Mouse (Mus musculus) midbrain, embryonic 16.5 days (tissue): ENCODE results near the gene Cdhr5. TPM values are rescaled to one million over a fixed set of nuclear protein-coding genes. Genes with fewer than 3 reads are reported as not detected.

Source experiments
- ATAC-seq: fragments of 200-750 bp; cut with Nextera tagmentation; 2 replicates; pipeline ENCODE4 v1.8.0; 2017; ENCODE audit warnings: moderate TSS enrichment
- H3K27ac ChIP-seq: fragments of 300-500 bp; sonication (generic); 2 replicates; pipeline ENCODE4 v1.5.1; 2014; ENCODE audit warnings: mild to moderate bottlenecking, low read length, mixed read lengths
- H3K27me3 ChIP-seq: fragments of 300-500 bp; sonication (generic); 2 replicates; pipeline ENCODE4 v1.6.1; 2014; ENCODE audit warnings: low read depth, low read length, mixed read lengths; ENCODE audit not compliant: control insufficient read depth, insufficient read depth
- H3K36me3 ChIP-seq: fragments of 300-500 bp; sonication (generic); 2 replicates; pipeline ENCODE4 v1.6.1; 2014; ENCODE audit warnings: mild to moderate bottlenecking, low read length, moderate library complexity, mixed read lengths; ENCODE audit not compliant: control insufficient read depth, insufficient read depth
- H3K4me1 ChIP-seq: fragments of 300-500 bp; sonication (generic); 2 replicates; pipeline ENCODE4 v1.6.1; 2014; ENCODE audit warnings: mild to moderate bottlenecking, low read length, mixed read lengths; ENCODE audit not compliant: control insufficient read depth, insufficient read depth
- H3K4me2 ChIP-seq: fragments of 300-500 bp; sonication (generic); 2 replicates; pipeline ENCODE4 v1.6.1; 2014; ENCODE audit warnings: mild to moderate bottlenecking, low read length, mixed read lengths
- H3K4me3 ChIP-seq: fragments of 300-500 bp; sonication (generic); 2 replicates; pipeline ENCODE4 v1.5.1; 2014; ENCODE audit warnings: low read depth, mild to moderate bottlenecking, low read length, moderate library complexity, mixed read lengths
- H3K9ac ChIP-seq: fragments of 300-500 bp; sonication (generic); 2 replicates; pipeline ENCODE4 v1.6.1; 2014; ENCODE audit warnings: low read depth, low read length, mixed read lengths
- H3K9me3 ChIP-seq: fragments of 300-500 bp; sonication (generic); replicated peaks from 2 replicates; pipeline ENCODE4 v1.6.1; 2014; ENCODE audit warnings: mild to moderate bottlenecking, low read length, mixed read lengths; ENCODE audit not compliant: control insufficient read depth, poor library complexity, severe bottlenecking
- WGBS: fragments of 180-500 bp; shearing (Covaris S2); extraction: QIAGEN DNeasy Blood & Tissue Kit; methylation state at CpG from one replicate; pipeline ENCODE4 v1.1.7; 2014; 5-methylcytosine and 5-hydroxymethylcytosine counted together
- polyA plus RNA-seq: library from polyadenylated mRNA; unstranded; fragments of >200 nt; fragmentation: Nextera tagmentation; extraction: Ambion mirVana; gene quantifications from 2 replicates; pipeline ENCODE4 v1.2.1, GENCODE M21; 2015

The Cdhr5 gene
- not detected in 2 replicates for polyA plus RNA-seq

DNA sequence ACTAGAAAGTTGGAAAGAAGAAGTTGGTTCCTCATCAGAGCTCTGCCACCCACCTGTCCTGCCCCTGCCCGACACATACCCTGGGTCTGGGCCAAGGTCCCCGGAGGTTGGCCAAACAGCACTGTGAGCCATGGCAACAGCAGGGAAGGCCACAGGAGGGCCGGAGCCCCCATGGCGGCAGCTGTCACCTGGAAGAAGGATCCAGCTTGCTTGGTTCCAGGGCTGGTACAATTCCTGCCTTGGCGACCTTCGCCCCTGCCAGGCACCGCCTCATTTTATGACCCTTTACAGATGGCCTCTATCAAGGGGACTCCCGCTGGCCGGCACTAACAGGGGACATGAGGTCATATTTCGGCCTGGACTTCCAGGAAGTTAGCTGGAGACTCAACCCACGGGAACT is at the start of gene Cdhr5:
TSS of gene Cdhr5 (minus strand) at position 241 of the 400 bp plus-strand sequence.
- H3K36me3 ChIP-seq, result no peaks in the 10 kb centered on the region
- no peak for ATAC-seq
- H3K27me3 ChIP-seq, result peaks cover 5% of the 10 kb centered on the region
- H3K9me3 ChIP-seq, result no peaks in the 10 kb centered on the region
- peaks cover 5% of the 10 kb centered on the region for H3K4me1 ChIP-seq
- H3K4me3 ChIP-seq, result no peak within 1 kb of the TSS
- H3K4me2 ChIP-seq, result no peak within 1 kb of the TSS
- no peak within 1 kb of the TSS for H3K27ac ChIP-seq
- H3K9ac ChIP-seq, result no peak within 1 kb of the TSS
- WGBS, result 82% methylated on average over 11 of the region's 11 CpGs

DNA sequence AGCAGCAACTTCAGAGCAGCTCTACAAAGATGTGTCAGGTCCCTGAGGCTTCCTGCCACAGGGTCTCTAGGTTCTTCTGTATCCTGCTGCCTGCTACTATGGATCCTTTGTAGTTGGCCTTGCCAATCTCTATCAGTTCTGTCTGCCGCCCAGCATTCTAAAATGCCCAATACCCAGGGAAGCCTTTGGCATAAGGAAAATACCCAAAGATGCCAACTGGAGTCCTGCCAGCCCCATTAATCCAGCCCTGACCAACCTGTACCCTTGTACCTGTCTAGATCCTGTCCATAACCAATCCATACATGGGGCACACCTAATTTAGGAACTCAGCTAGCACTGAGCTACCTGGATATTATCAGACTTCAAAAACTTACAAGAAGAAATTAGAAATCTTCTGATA is 48.1 kb upstream of the Cdhr5 start:
- ATAC-seq, result no peak
- Histone ChIP-seq H3K4me1 (peaks cover 30% of the 10 kb centered on the region), H3K36me3 (peaks cover 19% of the 10 kb centered on the region), H3K27me3 (no peaks in the 10 kb centered on the region), H3K4me2 (peak overlapping the region; percentile 8; the same call in 1 of the 2 replicates), H3K9me3 (no peaks in the 10 kb centered on the region), H3K4me3 (no peak overlapping the region), H3K9ac (no peak overlapping the region), H3K27ac (no peak overlapping the region)
- WGBS, result 91% methylated on average over 1 of the region's 1 CpGs

DNA sequence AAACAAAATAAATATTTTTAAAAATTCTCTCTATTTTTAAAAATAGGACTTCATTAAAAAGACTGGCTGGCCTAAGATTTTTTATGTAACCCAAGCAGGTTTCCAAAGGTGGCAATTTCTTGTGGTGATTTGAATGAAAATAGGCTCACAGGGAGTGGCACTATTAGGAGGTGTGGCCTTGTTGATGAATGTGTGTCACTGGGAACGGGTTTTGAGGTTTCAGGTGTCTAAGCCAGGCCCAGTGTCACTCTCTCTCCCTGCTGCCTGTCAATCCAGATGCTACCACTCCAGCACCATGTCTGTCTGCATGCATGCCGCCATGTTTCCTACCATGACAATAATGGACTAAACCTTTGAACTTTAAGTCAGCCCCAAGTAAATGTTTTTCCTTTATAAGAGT is 42.9 kb upstream of the Cdhr5 start:
- H3K9ac ChIP-seq, result no peak overlapping the region
- H3K4me3 ChIP-seq, result no peak overlapping the region
- WGBS, result 79% methylated on average over 2 of the region's 2 CpGs
- H3K27me3 ChIP-seq, result no peaks in the 10 kb centered on the region
- no peak for ATAC-seq
- no peak overlapping the region for H3K4me2 ChIP-seq
- H3K9me3 ChIP-seq, result no peaks in the 10 kb centered on the region
- H3K4me1 ChIP-seq, result peaks cover 3% of the 10 kb centered on the region
- peaks cover 53% of the 10 kb centered on the region for H3K36me3 ChIP-seq
- no peak overlapping the region for H3K27ac ChIP-seq

DNA sequence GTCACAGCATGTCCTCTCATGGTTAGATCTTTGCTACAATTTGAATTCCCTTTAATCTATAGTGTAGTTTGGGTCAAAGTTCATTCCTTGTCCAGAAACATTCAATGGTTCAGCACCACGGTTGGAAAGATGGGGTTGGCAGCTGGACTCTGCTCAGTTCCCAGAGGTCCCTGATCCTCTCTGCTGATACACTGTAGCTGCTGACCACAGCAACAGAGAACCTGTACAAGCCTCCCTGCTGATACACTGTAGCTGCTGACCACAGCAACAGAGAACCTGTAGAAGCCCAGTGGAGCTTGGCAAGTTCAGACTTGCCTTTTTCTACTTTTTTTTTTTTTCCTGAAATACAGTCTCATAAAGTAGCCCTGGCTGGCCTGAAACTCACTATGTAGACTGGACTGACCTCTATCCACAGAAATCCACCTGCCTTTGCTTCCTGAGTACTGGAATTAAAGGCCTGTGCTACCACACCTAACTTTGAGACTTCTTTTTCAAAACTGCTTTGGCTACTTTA is 41.1 kb upstream of the Cdhr5 start:
- Histone ChIP-seq H3K27me3 (no peaks in the 10 kb centered on the region), H3K4me2 (no peak overlapping the region), H3K9ac (no peak overlapping the region), H3K36me3 (peaks cover 62% of the 10 kb centered on the region), H3K4me1 (no peaks in the 10 kb centered on the region), H3K4me3 (no peak overlapping the region), H3K9me3 (no peaks in the 10 kb centered on the region), H3K27ac (no peak overlapping the region)
- no peak for ATAC-seq
- 88% methylated on average over 1 of the region's 1 CpGs for WGBS

DNA sequence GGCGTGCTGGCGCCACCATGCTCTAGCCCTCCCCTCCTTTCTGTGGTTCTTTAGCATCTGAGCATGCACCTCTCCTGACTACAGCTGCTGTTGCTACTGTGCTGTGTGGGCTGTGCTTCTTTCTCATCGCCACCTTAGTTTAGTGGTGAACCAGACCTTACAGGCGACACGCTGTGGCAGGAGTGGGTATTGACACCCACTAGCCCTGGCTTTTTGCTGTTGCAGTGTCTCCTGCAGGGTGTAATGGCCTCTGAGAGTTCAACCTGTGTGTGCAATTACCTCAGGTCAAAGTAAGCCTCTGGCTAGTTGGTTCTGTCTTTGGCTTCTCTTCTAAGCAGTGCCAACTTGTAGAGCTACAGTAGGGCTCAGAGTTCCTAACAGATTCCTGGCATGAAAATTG is 39.4 kb upstream of the Cdhr5 start:
- ATAC-seq, result no peak
- Histone ChIP-seq H3K4me3 (no peak overlapping the region), H3K27ac (no peak overlapping the region), H3K36me3 (peaks cover 69% of the 10 kb centered on the region), H3K4me2 (no peak overlapping the region), H3K4me1 (no peaks in the 10 kb centered on the region), H3K9ac (no peak overlapping the region), H3K9me3 (no peaks in the 10 kb centered on the region), H3K27me3 (no peaks in the 10 kb centered on the region)
- 81% methylated on average over 5 of the region's 5 CpGs for WGBS

DNA sequence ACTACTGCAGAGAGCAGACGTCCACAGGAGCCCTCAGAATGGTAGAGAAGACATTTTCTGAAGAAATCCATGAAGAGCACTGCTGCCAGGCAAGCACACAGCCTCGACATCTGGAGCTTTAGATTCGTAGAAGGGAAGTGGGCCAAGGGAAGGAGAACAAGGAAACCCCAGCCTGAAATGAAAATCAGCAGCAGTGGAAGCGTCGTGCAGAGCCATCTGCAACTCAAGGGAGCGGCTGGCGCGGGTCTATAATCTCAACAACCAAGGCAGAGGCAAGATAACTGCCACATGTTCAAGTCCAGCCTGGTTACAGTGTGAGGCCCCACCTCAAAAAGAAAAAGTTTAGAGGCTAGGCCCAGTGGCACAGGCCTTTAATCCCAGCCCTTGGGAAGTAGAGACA is 38.5 kb upstream of the Cdhr5 start:
- no peak overlapping the region for H3K4me3 ChIP-seq
- H3K4me2 ChIP-seq, result no peak overlapping the region
- no peaks in the 10 kb centered on the region for H3K9me3 ChIP-seq
- ATAC-seq, result no peak
- whole genome bisulfite sequencing, result 93% methylated on average over 8 of the region's 8 CpGs
- no peaks in the 10 kb centered on the region for H3K4me1 ChIP-seq
- H3K27me3 ChIP-seq, result no peaks in the 10 kb centered on the region
- peaks cover 66% of the 10 kb centered on the region for H3K36me3 ChIP-seq
- no peak overlapping the region for H3K9ac ChIP-seq
- no peak overlapping the region for H3K27ac ChIP-seq

DNA sequence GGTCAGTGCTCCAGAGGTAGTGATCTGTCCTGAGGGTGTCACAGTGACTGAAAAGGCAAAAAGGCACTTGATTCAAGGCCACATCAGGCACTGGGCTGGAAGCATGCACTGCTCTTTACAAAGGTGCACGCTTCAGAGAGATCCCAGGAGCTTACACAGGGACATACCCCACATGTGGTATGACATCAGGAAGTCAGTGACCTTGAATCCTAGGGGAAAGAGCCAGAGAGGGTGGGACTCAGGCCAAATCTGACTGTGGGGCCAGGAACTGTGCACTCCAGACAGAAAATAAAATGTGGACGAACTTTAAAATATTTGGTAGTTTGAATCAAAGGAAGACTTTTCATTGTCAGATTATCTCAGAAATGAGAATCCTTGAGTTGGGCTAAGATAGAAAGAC is 37.8 kb upstream of the Cdhr5 start:
- H3K4me3 ChIP-seq, result no peak overlapping the region
- no peak overlapping the region for H3K27ac ChIP-seq
- no peaks in the 10 kb centered on the region for H3K9me3 ChIP-seq
- H3K4me2 ChIP-seq, result no peak overlapping the region
- H3K27me3 ChIP-seq, result no peaks in the 10 kb centered on the region
- no peaks in the 10 kb centered on the region for H3K4me1 ChIP-seq
- H3K9ac ChIP-seq, result no peak overlapping the region
- H3K36me3 ChIP-seq, result peaks cover 70% of the 10 kb centered on the region
- 98% methylated on average over 2 of the region's 2 CpGs for WGBS
- ATAC-seq, result no peak

- no peak overlapping the region for H3K4me3 ChIP-seq
- ATAC-seq, result no peak
- 90% methylated on average over 4 of the region's 4 CpGs for WGBS
Observed at GRCm38 (mm10) chr7:141304537-141304936, 28.0 kb upstream of the Cdhr5 start.

DNA sequence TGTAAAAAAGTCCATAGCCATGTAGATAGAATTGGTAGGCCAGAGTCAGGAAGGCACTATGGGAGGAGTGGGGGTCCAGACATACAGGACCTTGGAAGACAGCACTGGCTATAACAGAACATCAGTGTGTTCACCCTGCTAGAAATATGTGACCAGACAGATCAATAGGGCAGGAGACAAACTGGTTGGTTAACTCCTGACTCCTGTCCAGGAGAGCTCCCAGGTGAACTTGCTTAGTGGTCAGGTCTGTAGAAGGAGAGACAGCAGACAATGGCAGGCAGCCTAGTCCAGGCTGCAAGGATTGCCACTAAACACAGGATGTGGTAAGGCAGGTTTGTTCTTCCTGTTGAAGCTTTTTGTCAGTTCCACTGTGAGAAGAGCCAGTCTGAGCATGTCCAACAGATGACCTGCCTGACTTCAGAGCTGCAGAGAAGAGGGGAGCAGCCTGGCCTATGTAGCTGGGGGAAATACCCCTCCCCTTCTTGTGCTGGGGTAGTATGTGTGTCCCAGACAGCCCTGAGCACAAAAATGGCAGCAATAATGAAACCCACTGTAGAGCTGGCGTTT is 26.2 kb upstream of the Cdhr5 start:
- WGBS, result 84% methylated on average over 1 of the region's 1 CpGs

More at GRCm38 (mm10) chr7:141304537-141304936, 28.0 kb upstream of the Cdhr5 start:
- Histone ChIP-seq H3K4me2 (no peak overlapping the region), H3K4me1 (no peaks in the 10 kb centered on the region), H3K9ac (no peak overlapping the region), H3K27me3 (no peaks in the 10 kb centered on the region), H3K9me3 (no peaks in the 10 kb centered on the region), H3K27ac (no peak overlapping the region), H3K36me3 (peaks cover 47% of the 10 kb centered on the region)

More for the DNA sequence above, 26.2 kb upstream of the Cdhr5 start:
- Histone ChIP-seq H3K4me3 (no peak overlapping the region), H3K4me2 (no peak overlapping the region), H3K27me3 (no peaks in the 10 kb centered on the region), H3K36me3 (peaks cover 37% of the 10 kb centered on the region), H3K9ac (no peak overlapping the region), H3K9me3 (no peaks in the 10 kb centered on the region), H3K27ac (no peak overlapping the region), H3K4me1 (no peaks in the 10 kb centered on the region)
- no peak for ATAC-seq
